Mouse (Mus musculus): ENCODE data around the gene Fcgr3.

DNA sequence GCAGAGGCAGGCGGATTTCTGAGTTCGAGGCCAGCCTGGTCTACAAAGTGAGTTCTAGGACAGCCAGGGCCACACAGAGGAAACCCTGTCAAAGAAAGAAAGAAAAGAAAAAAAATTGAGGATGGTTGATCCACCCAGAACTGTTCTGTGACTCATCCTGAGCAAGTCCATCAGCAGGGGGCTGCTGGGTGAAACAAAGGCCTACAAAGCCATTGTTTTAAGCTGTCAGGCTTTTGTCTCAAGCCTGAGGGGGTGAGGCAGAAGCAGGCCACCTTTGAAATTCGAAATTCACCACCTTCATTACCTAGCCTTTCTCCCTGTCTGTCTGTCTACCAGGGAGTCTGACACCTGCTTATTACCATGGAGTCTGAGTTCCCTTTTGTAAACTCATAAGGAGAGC is 18.2 kb downstream of the Fcgr3 start:
- TF ChIP-seq HCFC1 (IDR thresholded peaks at IDR 0.05; ENCODE audit: borderline replicate concordance, insufficient read depth, low read length) (no peak), ZNF384 (IDR thresholded peaks at IDR 0.05; ENCODE audit: low read depth, low read length) (no peak), ZC3H11A (IDR thresholded peaks at IDR 0.05; ENCODE audit: borderline replicate concordance, low read depth, low read length) (no peak), CHD2 (IDR thresholded peaks at IDR 0.05; ENCODE audit: low read depth, low read length) (no peak)
